Mouse (Mus musculus) kidney, embryonic 16.5 days (tissue): ENCODE results near the gene Adk. TPM values are rescaled to one million over a fixed set of nuclear protein-coding genes. Genes with fewer than 3 reads are reported as not detected.

Experiments
- ATAC-seq: fragments of 200-750 bp; cut with Nextera tagmentation; 2 replicates; pipeline ENCODE4 v1.8.0; 2017; ENCODE audit warnings: moderate TSS enrichment; ENCODE audit not compliant: low FRiP score, low TSS enrichment
- H3K27ac ChIP-seq: fragments of 300-500 bp; sonication (generic); 2 replicates; pipeline ENCODE4 v1.5.1; 2014; ENCODE audit warnings: low read length
- H3K27me3 ChIP-seq: fragments of 300-500 bp; sonication (generic); 2 replicates; pipeline ENCODE4 v1.6.1; 2014; ENCODE audit warnings: low read length, control low read depth, mixed read lengths; ENCODE audit not compliant: insufficient read depth
- H3K36me3 ChIP-seq: fragments of 300-500 bp; sonication (generic); 2 replicates; pipeline ENCODE4 v1.6.1; 2014; ENCODE audit warnings: low read length, control low read depth, mixed read lengths; ENCODE audit not compliant: insufficient read depth
- H3K4me1 ChIP-seq: fragments of 300-500 bp; sonication (generic); 2 replicates; pipeline ENCODE4 v1.6.1; 2014; ENCODE audit warnings: low read length, control low read depth, mixed read lengths; ENCODE audit not compliant: insufficient read depth
- H3K4me2 ChIP-seq: fragments of 300-500 bp; sonication (generic); replicated peaks from 2 replicates; pipeline ENCODE4 v1.6.1; 2014; ENCODE audit warnings: low read depth, low read length
- H3K4me3 ChIP-seq: fragments of 300-500 bp; sonication (generic); 2 replicates; pipeline ENCODE4 v1.5.1; 2014; ENCODE audit warnings: mild to moderate bottlenecking, low read length
- H3K9ac ChIP-seq: fragments of 300-500 bp; sonication (generic); replicated peaks from 2 replicates; pipeline ENCODE4 v1.6.1; 2014; ENCODE audit warnings: low read length
- H3K9me3 ChIP-seq: fragments of 300-500 bp; sonication (generic); 2 replicates; pipeline ENCODE4 v1.6.1; 2016; ENCODE audit warnings: low read length, control low read depth
- WGBS: fragments of 180-500 bp; shearing (Covaris S2); extraction: QIAGEN DNeasy Blood & Tissue Kit; methylation state at CpG from one replicate; pipeline ENCODE4 v1.1.7; 2014; 5-methylcytosine and 5-hydroxymethylcytosine counted together
- polyA plus RNA-seq: library from polyadenylated mRNA; unstranded; fragments of >200 nt; fragmentation: Nextera tagmentation; extraction: Ambion mirVana; gene quantifications from 2 replicates; pipeline ENCODE4 v1.2.1, GENCODE M21; 2015

Gene Adk
- polyA plus RNA-seq, 1 experiment from 2014 or later, result 167 TPM

GRCm38 (mm10) chr14:21452581-21452980 is 400.2 kb downstream of the Adk start:
- no peaks in the 10 kb centered on the region for H3K4me1 ChIP-seq
- no peaks in the 10 kb centered on the region for H3K27me3 ChIP-seq
- H3K9me3 ChIP-seq, result no peaks in the 10 kb centered on the region
- H3K4me3 ChIP-seq, result no peak overlapping the region
- H3K36me3 ChIP-seq, result no peaks in the 10 kb centered on the region
- H3K9ac ChIP-seq, result no peak overlapping the region
- no peak overlapping the region for H3K4me2 ChIP-seq
- no peak for ATAC-seq
- WGBS, result 68% methylated on average over 4 of the region's 4 CpGs
- no peak overlapping the region for H3K27ac ChIP-seq

DNA sequence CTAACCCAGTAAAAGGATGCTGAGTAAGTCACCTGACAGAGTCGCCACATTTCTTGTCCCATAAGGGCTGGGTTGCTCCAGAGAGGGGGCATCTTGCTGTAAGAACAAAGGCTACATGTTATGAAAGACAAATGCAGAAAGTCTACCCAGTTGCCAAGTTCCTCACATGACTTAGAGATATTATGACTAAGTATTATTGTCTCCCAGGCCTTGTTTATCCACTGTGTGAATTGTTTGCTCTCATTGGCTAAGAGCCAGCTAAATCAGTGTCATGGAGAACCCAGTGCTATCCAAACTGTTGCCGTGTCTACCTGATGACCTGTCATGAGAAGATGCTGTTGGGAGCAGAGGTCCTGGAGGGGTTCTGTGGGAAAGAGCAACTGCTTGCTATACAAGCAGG is 401.5 kb downstream of the Adk start:
- H3K9ac ChIP-seq, result no peak overlapping the region
- H3K36me3 ChIP-seq, result no peaks in the 10 kb centered on the region
- no peaks in the 10 kb centered on the region for H3K27me3 ChIP-seq
- H3K9me3 ChIP-seq, result no peaks in the 10 kb centered on the region
- ATAC-seq, result no peak
- H3K4me1 ChIP-seq, result no peaks in the 10 kb centered on the region
- no peak overlapping the region for H3K4me3 ChIP-seq
- H3K27ac ChIP-seq, result no peak overlapping the region
- H3K4me2 ChIP-seq, result no peak overlapping the region
- WGBS, result 87% methylated on average over 2 of the region's 2 CpGs

GRCm38 (mm10) chr14:21455654-21456350 is 403.4 kb downstream of the Adk start:
- Histone ChIP-seq H3K27me3 (no peaks in the 10 kb centered on the region), H3K36me3 (no peaks in the 10 kb centered on the region), H3K9ac (no peak overlapping the region), H3K27ac (no peak overlapping the region), H3K4me3 (no peak overlapping the region), H3K9me3 (no peaks in the 10 kb centered on the region), H3K4me2 (no peak overlapping the region), H3K4me1 (no peaks in the 10 kb centered on the region)
- WGBS, result 90% methylated on average over 7 of the region's 7 CpGs
- ATAC-seq, result no peak

GRCm38 (mm10) chr14:21456526-21456925 is 404.2 kb downstream of the Adk start:
- no peaks in the 10 kb centered on the region for H3K9me3 ChIP-seq

GRCm38 (mm10) chr14:21457876-21458275 is 405.5 kb downstream of the Adk start:
- Histone ChIP-seq H3K27me3 (no peaks in the 10 kb centered on the region), H3K9me3 (no peaks in the 10 kb centered on the region), H3K4me2 (no peak overlapping the region), H3K4me1 (0 out of 2 replicates have a peak, but pooled peaks cover 4% of the 10 kb centered on the region), H3K36me3 (no peaks in the 10 kb centered on the region), H3K9ac (no peak overlapping the region), H3K27ac (no peak overlapping the region), H3K4me3 (no peak overlapping the region)
- ATAC-seq, result no peak
- WGBS, result 83% methylated on average over 5 of the region's 5 CpGs

More at GRCm38 (mm10) chr14:21456526-21456925, 404.2 kb downstream of the Adk start:
- Histone ChIP-seq H3K4me3 (no peak overlapping the region), H3K9ac (no peak overlapping the region), H3K27me3 (no peaks in the 10 kb centered on the region), H3K4me1 (no peaks in the 10 kb centered on the region), H3K4me2 (no peak overlapping the region), H3K36me3 (no peaks in the 10 kb centered on the region), H3K27ac (no peak overlapping the region)
- no peak for ATAC-seq

DNA sequence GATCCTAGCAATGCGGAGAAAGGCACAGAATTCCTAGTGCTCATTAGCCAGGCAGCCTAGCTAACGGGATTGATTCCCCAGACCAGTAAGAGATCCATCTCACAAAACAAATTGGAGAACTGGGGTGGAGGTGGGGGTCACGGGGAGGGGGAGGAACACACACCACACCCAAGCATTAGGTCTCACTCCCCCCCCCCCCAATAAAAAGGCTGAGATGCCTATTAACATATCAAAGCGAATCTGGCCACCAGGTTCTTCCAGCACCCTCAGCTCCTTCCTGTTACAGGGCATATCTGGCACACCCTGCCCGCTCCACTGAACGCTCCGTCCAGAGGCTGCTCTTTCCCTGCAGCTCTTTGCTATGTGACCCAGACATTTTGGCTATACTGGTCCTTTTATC is 406.3 kb downstream of the Adk start:
- H3K4me2 ChIP-seq, result no peak overlapping the region
- no peak overlapping the region for H3K9ac ChIP-seq
- H3K36me3 ChIP-seq, result no peaks in the 10 kb centered on the region
- H3K4me3 ChIP-seq, result no peak overlapping the region
- H3K27ac ChIP-seq, result no peak overlapping the region
- H3K27me3 ChIP-seq, result no peaks in the 10 kb centered on the region
- no peaks in the 10 kb centered on the region for H3K9me3 ChIP-seq
- 61% methylated on average over 7 of the region's 7 CpGs for WGBS
- ATAC-seq, result no peak
- H3K4me1 ChIP-seq, result 0 out of 2 replicates have a peak, but pooled peaks cover 4% of the 10 kb centered on the region

GRCm38 (mm10) chr14:21459163-21459562 is 406.8 kb downstream of the Adk start:
- Histone ChIP-seq H3K9me3 (no peaks in the 10 kb centered on the region), H3K27ac (no peak overlapping the region), H3K4me1 (0 out of 2 replicates have a peak, but pooled peaks cover 4% of the 10 kb centered on the region), H3K4me3 (no peak overlapping the region), H3K36me3 (no peaks in the 10 kb centered on the region), H3K4me2 (no peak overlapping the region), H3K9ac (no peak overlapping the region), H3K27me3 (no peaks in the 10 kb centered on the region)
- 77% methylated on average over 4 of the region's 4 CpGs for WGBS
- no peak for ATAC-seq

- Histone ChIP-seq H3K27me3 (no peaks in the 10 kb centered on the region), H3K9ac (no peak overlapping the region), H3K27ac (no peak overlapping the region), H3K36me3 (no peaks in the 10 kb centered on the region), H3K4me2 (no peak overlapping the region), H3K4me3 (no peak overlapping the region), H3K4me1 (0 out of 2 replicates have a peak, but pooled peaks cover 4% of the 10 kb centered on the region), H3K9me3 (no peaks in the 10 kb centered on the region)
- 27% methylated on average over 3 of the region's 3 CpGs for WGBS
- ATAC-seq, result 0 out of 2 replicates have a peak, but pooled peaks have one; percentile 19
Measured at GRCm38 (mm10) chr14:21462398-21462797, 410.0 kb downstream of the Adk start.

DNA sequence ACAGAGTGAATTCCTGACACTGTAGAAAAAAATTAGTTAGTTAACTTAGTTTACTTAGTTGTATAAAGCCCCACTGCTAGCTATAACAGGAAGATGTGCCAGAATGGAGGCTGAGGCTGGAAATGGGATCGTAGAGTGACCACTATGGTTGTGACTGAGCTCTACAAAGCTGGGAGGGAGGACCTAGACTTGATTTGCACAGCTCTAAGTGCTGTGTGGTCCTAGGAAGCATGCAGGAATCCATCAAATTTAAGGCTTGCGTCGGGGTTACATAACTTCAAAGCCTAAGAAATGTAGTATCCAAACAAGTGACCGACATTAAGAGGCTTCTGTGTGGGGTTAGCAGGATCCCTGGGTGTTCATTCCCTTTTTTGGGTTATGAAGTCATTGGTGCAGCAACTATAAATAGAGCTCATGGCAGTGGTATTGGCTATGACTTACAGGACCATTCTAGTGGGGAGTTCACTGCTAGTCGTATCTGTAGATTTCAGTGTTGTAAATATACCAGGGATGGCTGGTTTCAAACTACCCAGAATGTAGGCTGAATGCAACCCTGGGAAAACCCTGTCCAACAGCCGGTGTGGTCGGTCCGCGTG is 410.8 kb downstream of the Adk start:
- no peak overlapping the region for H3K27ac ChIP-seq
- 55% methylated on average over 9 of the region's 9 CpGs for WGBS
- no peaks in the 10 kb centered on the region for H3K9me3 ChIP-seq
- H3K4me2 ChIP-seq, result no peak overlapping the region
- ATAC-seq, result peak; percentile 76
- H3K9ac ChIP-seq, result no peak overlapping the region
- no peak overlapping the region for H3K4me3 ChIP-seq
- H3K4me1 ChIP-seq, result 0 out of 2 replicates have a peak, but pooled peaks cover 4% of the 10 kb centered on the region
- H3K27me3 ChIP-seq, result no peaks in the 10 kb centered on the region
- H3K36me3 ChIP-seq, result no peaks in the 10 kb centered on the region

DNA sequence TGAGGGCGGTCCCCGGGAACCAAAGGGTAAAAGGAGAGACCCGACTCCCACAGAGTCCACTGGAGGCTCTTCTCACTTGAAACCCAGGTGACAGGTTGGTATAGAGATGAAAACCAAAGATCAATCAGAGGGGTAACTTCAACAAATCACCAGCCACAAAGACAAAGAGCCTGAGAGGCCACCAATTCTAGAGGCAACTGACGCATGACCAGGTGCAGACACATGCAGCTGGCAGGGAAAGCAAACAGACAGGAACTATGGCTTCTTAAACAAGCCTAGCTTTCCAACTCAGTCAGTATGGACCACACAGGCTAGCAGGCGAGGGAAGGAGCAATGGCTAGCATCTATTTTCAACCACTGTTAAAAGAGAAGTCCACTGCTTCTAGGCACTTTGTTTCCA is 418.0 kb downstream of the Adk start:
- H3K36me3 ChIP-seq, result no peaks in the 10 kb centered on the region
- no peak overlapping the region for H3K9ac ChIP-seq
- no peak overlapping the region for H3K4me2 ChIP-seq
- H3K4me1 ChIP-seq, result no peaks in the 10 kb centered on the region
- ATAC-seq, result no peak
- 75% methylated on average over 5 of the region's 5 CpGs for WGBS
- H3K4me3 ChIP-seq, result no peak overlapping the region
- H3K27me3 ChIP-seq, result no peaks in the 10 kb centered on the region
- no peaks in the 10 kb centered on the region for H3K9me3 ChIP-seq
- no peak overlapping the region for H3K27ac ChIP-seq
